Mouse (Mus musculus): ENCODE measurements around the gene Anapc2. TPM values are rescaled to one million over a fixed set of nuclear protein-coding genes. Genes with fewer than 3 reads are reported as not detected.

Gene Anapc2
- polyA plus RNA-seq, 1 experiment from 2014 or later, result 43.4 TPM

DNA sequence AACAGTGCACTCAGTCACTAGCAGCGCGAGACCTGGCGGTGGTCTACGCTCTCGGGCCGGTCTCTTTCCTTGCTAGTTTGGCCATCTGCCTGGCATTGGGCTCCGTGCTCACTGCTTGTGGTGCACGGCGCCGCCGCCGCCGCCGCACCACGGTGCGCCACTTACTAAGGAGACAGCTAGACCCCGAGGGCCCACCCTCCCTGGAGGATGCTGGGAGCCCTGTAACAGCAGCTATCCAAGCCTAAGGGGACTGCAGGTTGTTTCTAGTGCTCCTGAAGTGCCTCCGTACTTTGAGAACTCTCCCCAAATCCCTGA is 18.5 kb downstream of the Anapc2 start:
- peak overlapping the region; percentile 42 for H3K4me3 ChIP-seq (ENCODE audit: low read depth, low read length)
- H3K9ac ChIP-seq (ENCODE audit: low read depth, low read length), result no peak overlapping the region
- H3K27me3 ChIP-seq (replicated peaks; ENCODE audit: control insufficient read depth, insufficient read depth, low read length), result peaks cover 46% of the 10 kb centered on the region
- TF ChIP-seq CTCF (IDR thresholded peaks at IDR 0.05; ENCODE audit: low read depth), result no peak
- no peaks in the 10 kb centered on the region for H3K9me3 ChIP-seq (ENCODE audit: control insufficient read depth)
- H3K36me3 ChIP-seq (ENCODE audit: control insufficient read depth, insufficient read depth), result no peaks in the 10 kb centered on the region; the same call in 1 of the 2 replicates
- under 1% methylated on average over 18 of the region's 18 CpGs for WGBS
- peaks cover 16% of the 10 kb centered on the region; the same call in 1 of the 2 replicates for H3K4me1 ChIP-seq (replicated peaks; ENCODE audit: control insufficient read depth, insufficient read depth, low read length)
- no peak overlapping the region for H3K27ac ChIP-seq (ENCODE audit: low read depth, low read length)
- no peak for ATAC-seq
- peak overlapping the region; percentile 75 for H3K4me2 ChIP-seq (replicated peaks; ENCODE audit: low read depth)

DNA sequence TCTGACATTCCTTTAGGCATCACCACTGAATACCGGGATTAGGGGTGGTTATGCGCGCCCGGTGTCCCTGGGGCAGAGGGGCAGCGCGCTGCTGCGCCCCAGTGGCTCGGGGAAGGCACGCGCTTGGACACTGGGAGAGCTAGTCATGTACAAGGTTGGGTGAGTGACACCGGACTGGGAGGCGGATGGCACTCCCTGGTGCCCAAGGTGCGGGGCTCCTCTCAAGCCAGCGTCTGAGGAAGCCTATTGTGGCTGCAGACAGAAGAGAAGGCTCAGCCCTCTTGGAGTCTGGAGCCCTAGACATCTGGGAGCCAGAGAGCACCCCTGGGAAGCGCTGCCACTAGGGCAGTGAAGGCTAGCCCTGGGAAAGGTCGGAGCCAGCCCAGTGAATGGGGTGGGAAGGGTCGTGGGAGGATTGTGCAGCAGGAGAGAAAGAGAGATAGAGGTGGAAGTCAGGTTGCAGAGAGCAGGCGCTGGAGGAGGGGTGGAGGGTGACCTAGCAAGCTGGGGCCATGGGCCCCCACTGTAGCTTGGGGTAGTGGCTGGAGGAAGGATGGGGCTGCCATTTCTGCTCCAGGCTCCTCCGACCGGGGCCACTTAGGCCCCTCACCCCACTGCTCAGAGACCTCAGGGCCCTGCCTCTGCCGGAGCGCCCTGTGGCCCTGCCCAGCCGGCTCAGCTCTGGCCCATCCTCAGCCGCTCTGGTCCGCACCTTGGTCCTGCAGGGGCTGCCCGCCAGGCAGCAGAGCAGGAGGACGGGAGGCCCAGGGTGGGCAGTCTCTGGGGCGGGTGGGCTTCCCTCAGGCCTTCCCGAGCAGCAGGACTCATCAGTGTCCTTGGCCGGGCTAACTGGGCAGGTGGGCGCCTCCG is 19.1 kb downstream of the Anapc2 start:
- 8% methylated on average over 27 of the region's 32 CpGs for WGBS
- Histone ChIP-seq H3K36me3 (ENCODE audit: control insufficient read depth, insufficient read depth) (no peaks in the 10 kb centered on the region; the same call in 1 of the 2 replicates), H3K4me1 (replicated peaks; ENCODE audit: control insufficient read depth, insufficient read depth, low read length) (peaks cover 11% of the 10 kb centered on the region; the same call in 1 of the 2 replicates), H3K4me3 (ENCODE audit: low read depth, low read length) (peak overlapping the region; percentile 42), H3K27ac (ENCODE audit: low read depth, low read length) (no peak overlapping the region), H3K9me3 (ENCODE audit: control insufficient read depth) (no peaks in the 10 kb centered on the region), H3K4me2 (replicated peaks; ENCODE audit: low read depth) (peak overlapping the region; percentile 75), H3K27me3 (replicated peaks; ENCODE audit: control insufficient read depth, insufficient read depth, low read length) (peaks cover 46% of the 10 kb centered on the region), H3K9ac (ENCODE audit: low read depth, low read length) (no peak overlapping the region)
- no peak; the same call in 1 of the 2 replicates for TF ChIP-seq CTCF (IDR thresholded peaks at IDR 0.05; ENCODE audit: low read depth)
- no peak for ATAC-seq

- Histone ChIP-seq H3K9ac (ENCODE audit: low read depth, low read length) (no peak overlapping the region), H3K27ac (ENCODE audit: low read depth, low read length) (no peak overlapping the region; the same call in 1 of the 2 replicates), H3K4me2 (replicated peaks; ENCODE audit: low read depth) (peak overlapping the region; percentile 75), H3K4me1 (replicated peaks; ENCODE audit: control insufficient read depth, insufficient read depth, low read length) (peaks cover 8% of the 10 kb centered on the region; the same call in 1 of the 2 replicates), H3K4me3 (ENCODE audit: low read depth, low read length) (peak overlapping the region; percentile 42), H3K27me3 (replicated peaks; ENCODE audit: control insufficient read depth, insufficient read depth, low read length) (peaks cover 46% of the 10 kb centered on the region), H3K36me3 (ENCODE audit: control insufficient read depth, insufficient read depth) (no peaks in the 10 kb centered on the region), H3K9me3 (ENCODE audit: control insufficient read depth) (no peaks in the 10 kb centered on the region)
- no peak for ATAC-seq
- TF ChIP-seq CTCF (IDR thresholded peaks at IDR 0.05; ENCODE audit: low read depth), result no peak
- 3% methylated on average over 42 of the region's 43 CpGs for WGBS
Measured at GRCm38 (mm10) chr2:25292054-25292544, 19.8 kb downstream of the Anapc2 start.

DNA sequence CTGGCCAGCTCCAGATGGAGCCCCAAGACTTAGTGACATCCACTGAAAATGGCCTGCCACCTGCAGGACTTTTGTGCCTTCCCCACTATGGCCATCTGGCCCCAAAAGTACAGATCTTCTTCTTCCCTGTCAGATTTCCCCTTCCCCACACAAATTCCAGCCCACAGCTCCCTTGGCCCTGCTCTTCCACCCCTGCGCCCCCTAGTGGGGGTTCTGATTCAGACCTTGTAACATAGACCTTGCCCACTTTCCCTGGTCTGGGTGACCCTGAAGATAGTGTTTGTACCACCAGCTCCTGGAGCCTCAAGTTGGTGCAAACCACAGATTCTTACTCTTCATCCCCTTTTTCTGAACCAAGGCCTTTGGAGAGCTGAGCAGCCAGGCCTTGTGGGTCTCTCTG is 20.6 kb downstream of the Anapc2 start:
- peak; percentile 93 for TF ChIP-seq CTCF (IDR thresholded peaks at IDR 0.05; ENCODE audit: low read depth)
- ATAC-seq, result no peak
- H3K36me3 ChIP-seq (ENCODE audit: control insufficient read depth, insufficient read depth), result no peaks in the 10 kb centered on the region
- peaks cover 46% of the 10 kb centered on the region for H3K27me3 ChIP-seq (replicated peaks; ENCODE audit: control insufficient read depth, insufficient read depth, low read length)
- WGBS, result 0% methylated on average over 1 of the region's 1 CpGs
- no peak overlapping the region for H3K9ac ChIP-seq (ENCODE audit: low read depth, low read length)
- H3K9me3 ChIP-seq (ENCODE audit: control insufficient read depth), result no peaks in the 10 kb centered on the region
- H3K4me1 ChIP-seq (replicated peaks; ENCODE audit: control insufficient read depth, insufficient read depth, low read length), result peaks cover 4% of the 10 kb centered on the region; the same call in 1 of the 2 replicates
- peak overlapping the region; percentile 75 for H3K4me2 ChIP-seq (replicated peaks; ENCODE audit: low read depth)
- no peak overlapping the region for H3K27ac ChIP-seq (ENCODE audit: low read depth, low read length)
- 0 out of 2 replicates have a peak overlapping the region, but pooled peaks have one; percentile 42 for H3K4me3 ChIP-seq (ENCODE audit: low read depth, low read length)

- no peak for ATAC-seq
- no peak for TF ChIP-seq CTCF (IDR thresholded peaks at IDR 0.05; ENCODE audit: low read depth)
- Histone ChIP-seq H3K9me3 (ENCODE audit: control insufficient read depth) (no peaks in the 10 kb centered on the region), H3K27me3 (replicated peaks; ENCODE audit: control insufficient read depth, insufficient read depth, low read length) (peaks cover 46% of the 10 kb centered on the region), H3K4me1 (replicated peaks; ENCODE audit: control insufficient read depth, insufficient read depth, low read length) (no peaks in the 10 kb centered on the region), H3K36me3 (ENCODE audit: control insufficient read depth, insufficient read depth) (no peaks in the 10 kb centered on the region), H3K4me3 (ENCODE audit: low read depth, low read length) (no peak overlapping the region), H3K4me2 (replicated peaks; ENCODE audit: low read depth) (no peak overlapping the region), H3K27ac (ENCODE audit: low read depth, low read length) (no peak overlapping the region), H3K9ac (ENCODE audit: low read depth, low read length) (no peak overlapping the region)
- 64% methylated on average over 9 of the region's 9 CpGs for WGBS
Measured at GRCm38 (mm10) chr2:25293706-25294105, 21.4 kb downstream of the Anapc2 start.

DNA sequence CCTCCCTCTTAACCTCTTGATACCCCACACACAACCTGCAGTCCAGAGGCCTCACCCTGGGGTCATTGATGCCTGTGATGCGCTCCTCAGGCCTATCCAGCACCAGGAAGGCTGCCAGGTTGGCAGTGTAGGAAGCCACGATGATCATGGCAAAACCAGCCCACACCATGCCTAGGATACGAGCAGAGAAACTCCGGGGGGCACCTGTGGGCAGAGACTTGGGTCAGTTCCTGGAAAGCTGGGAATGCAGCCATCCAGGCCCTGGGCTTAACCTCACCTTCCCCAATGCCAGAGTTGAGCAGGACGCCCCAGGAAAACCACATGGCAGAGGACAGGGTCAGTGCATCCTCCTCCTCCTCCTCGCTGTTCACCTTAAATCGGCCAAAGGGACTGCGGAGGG is 24.8 kb downstream of the Anapc2 start:
- no peak for TF ChIP-seq CTCF (IDR thresholded peaks at IDR 0.05; ENCODE audit: low read depth)
- Histone ChIP-seq H3K36me3 (ENCODE audit: control insufficient read depth, insufficient read depth) (no peaks in the 10 kb centered on the region), H3K4me2 (replicated peaks; ENCODE audit: low read depth) (no peak overlapping the region), H3K9ac (ENCODE audit: low read depth, low read length) (no peak overlapping the region), H3K27me3 (replicated peaks; ENCODE audit: control insufficient read depth, insufficient read depth, low read length) (peaks cover 13% of the 10 kb centered on the region), H3K4me1 (replicated peaks; ENCODE audit: control insufficient read depth, insufficient read depth, low read length) (no peaks in the 10 kb centered on the region), H3K4me3 (ENCODE audit: low read depth, low read length) (no peak overlapping the region), H3K27ac (ENCODE audit: low read depth, low read length) (no peak overlapping the region), H3K9me3 (ENCODE audit: control insufficient read depth) (no peaks in the 10 kb centered on the region)
- ATAC-seq, result no peak
- WGBS, result 77% methylated on average over 8 of the region's 8 CpGs

Measured in intestine, postnatal 0 days (tissue).